Mouse (Mus musculus): ENCODE data around the gene Igsf21. TPM values are rescaled to one million over a fixed set of nuclear protein-coding genes. Genes with fewer than 3 reads are reported as not detected.

The Igsf21 gene
- total and polyA plus RNA-seq, 2 experiments from 2014 or later: 78.5 to 117 TPM

DNA sequence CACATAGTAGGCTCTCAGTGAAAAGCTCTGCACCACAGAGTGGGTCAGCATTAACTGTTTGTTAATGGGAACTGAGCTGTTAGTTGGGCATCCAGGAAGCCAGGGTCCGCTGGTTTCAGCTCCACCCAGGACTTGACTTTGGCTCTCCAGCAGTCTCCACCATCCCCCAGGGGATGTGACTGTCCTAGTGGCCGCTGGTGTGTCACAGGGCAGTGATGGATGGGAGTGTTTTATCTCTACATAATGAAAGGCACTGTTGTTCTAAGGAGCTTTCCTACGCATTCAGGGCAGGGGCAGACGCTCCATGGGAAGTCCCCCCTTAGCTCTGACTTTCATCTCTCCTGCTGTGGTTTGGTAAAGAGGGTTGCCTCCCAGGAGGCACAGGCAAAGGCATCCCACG is 115.4 kb downstream of the Igsf21 start:
- WGBS: 23% methylated on average over 5 of the region's 5 CpGs

DNA sequence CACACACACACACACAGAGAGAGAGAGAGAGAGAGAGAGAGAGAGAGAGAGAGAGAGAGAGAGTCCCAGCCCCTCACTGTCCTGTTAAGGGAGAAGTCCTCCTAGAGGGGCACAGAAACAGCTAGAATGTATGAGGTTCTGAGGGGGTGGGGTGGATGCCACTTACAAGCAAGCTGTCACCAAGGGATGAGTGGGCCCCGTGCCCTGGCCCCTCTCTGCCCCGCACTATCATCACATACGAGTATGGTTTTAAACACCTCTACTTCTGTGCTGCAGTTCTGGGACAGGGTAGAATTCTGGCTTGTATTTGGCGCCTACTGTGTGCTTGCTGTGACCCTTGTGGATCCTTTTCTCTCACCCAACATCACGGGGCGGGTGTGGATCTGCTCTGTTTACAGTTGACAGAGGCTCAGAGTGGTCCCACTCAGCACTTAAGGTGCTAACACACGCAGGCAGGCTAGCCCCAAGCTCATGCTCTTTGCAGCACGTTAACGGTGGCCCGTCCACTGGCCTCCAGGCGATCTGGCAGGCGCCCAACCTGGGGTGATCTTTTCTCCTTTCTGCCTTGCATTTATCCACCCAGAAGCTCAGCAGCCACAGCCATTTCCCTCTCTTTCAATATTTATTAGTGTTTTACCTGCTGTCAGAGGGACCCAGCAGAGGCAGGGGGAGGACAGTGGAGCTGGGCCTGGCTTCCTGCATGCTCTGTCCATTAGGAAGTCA is 116.9 kb downstream of the Igsf21 start:
- WGBS: 57% methylated on average over 12 of the region's 12 CpGs
- Histone ChIP-seq H3K4me1 (ENCODE audit: insufficient read depth) (no peaks in the 10 kb centered on the region), H3K4me2 (ENCODE audit: low read depth) (no peak overlapping the region), H3K27me3 (ENCODE audit: insufficient read depth, low read length) (no peaks in the 10 kb centered on the region), H3K4me3 (ENCODE audit: low read depth, low read length) (no peak overlapping the region), H3K9ac (no peak overlapping the region), H3K9me3 (ENCODE audit: low read length) (no peaks in the 10 kb centered on the region), H3K36me3 (ENCODE audit: insufficient read depth) (no peaks in the 10 kb centered on the region), H3K27ac (ENCODE audit: low read depth, low read length) (peak overlapping the region; percentile 29; the same call in 1 of the 2 replicates)
- no peak for ATAC-seq
- no peak for TF ChIP-seq CTCF (IDR thresholded peaks at IDR 0.05; ENCODE audit: low read depth)
- DNase-seq: no peak

More for the DNA sequence above, 115.4 kb downstream of the Igsf21 start:
- TF ChIP-seq CTCF (IDR thresholded peaks at IDR 0.05; ENCODE audit: low read depth): no peak
- H3K4me3 ChIP-seq (ENCODE audit: low read depth, low read length): no peak overlapping the region
- no peak overlapping the region for H3K9ac ChIP-seq
- H3K27me3 ChIP-seq (ENCODE audit: insufficient read depth, low read length): no peaks in the 10 kb centered on the region
- no peaks in the 10 kb centered on the region for H3K36me3 ChIP-seq (ENCODE audit: insufficient read depth)
- no peak for ATAC-seq
- no peaks in the 10 kb centered on the region for H3K9me3 ChIP-seq (ENCODE audit: low read length)
- H3K4me1 ChIP-seq (ENCODE audit: insufficient read depth): no peaks in the 10 kb centered on the region
- no peak for DNase-seq
- no peak overlapping the region for H3K27ac ChIP-seq (ENCODE audit: low read depth, low read length)
- H3K4me2 ChIP-seq (ENCODE audit: low read depth): no peak overlapping the region

DNA sequence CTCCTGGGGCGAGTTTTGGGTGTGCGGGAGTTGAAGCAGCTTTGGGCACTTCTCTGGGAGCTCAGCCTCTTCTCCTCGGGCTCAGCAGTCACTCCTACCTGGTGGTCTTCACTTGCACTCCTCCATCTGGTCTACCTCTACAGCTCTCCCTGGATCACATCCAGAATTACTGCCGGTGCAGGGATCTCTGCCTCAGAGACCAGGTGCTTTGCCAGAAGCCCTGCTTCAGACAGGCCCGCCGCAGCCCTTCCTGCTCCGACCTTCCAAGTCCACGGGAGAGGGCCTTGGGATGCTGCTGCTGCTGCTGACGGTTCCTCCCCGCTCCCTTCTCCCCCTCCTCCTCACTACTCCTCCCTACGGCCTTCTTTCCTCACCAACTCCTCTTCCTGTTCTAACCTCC is 118.5 kb downstream of the Igsf21 start:
- TF ChIP-seq CTCF (IDR thresholded peaks at IDR 0.05; ENCODE audit: low read depth): no peak
- ATAC-seq (no peak), DNase-seq (no peak)
- Histone ChIP-seq H3K9ac (no peak overlapping the region), H3K9me3 (ENCODE audit: low read length) (no peaks in the 10 kb centered on the region), H3K36me3 (ENCODE audit: insufficient read depth) (no peaks in the 10 kb centered on the region), H3K27ac (ENCODE audit: low read depth, low read length) (no peak overlapping the region), H3K4me1 (ENCODE audit: insufficient read depth) (no peaks in the 10 kb centered on the region), H3K4me2 (ENCODE audit: low read depth) (no peak overlapping the region), H3K4me3 (ENCODE audit: low read depth, low read length) (no peak overlapping the region), H3K27me3 (ENCODE audit: insufficient read depth, low read length) (no peaks in the 10 kb centered on the region)
- 77% methylated on average over 11 of the region's 11 CpGs for WGBS

DNA sequence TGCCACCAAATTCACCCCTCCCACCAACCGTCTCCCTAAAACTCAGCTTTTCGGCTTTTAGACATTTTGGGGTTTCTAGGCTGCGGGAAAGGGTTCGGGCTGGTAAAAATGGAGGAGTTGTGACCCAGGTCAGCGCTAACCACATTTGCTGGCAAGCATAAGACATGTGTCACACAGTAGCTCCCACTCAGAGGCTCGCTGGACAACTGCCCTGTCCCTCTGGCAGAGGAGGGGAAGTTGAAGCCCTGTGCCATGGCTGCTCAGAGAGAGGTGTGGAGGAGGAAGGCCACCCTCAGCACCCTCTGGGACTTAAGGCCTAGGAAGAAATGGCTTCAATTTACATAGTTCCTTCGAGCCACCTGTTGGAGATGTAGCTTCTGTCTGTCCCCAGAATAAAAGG is 120.8 kb downstream of the Igsf21 start:
- no peaks in the 10 kb centered on the region for H3K4me1 ChIP-seq (ENCODE audit: insufficient read depth)
- H3K27me3 ChIP-seq (ENCODE audit: insufficient read depth, low read length): no peaks in the 10 kb centered on the region
- no peaks in the 10 kb centered on the region for H3K36me3 ChIP-seq (ENCODE audit: insufficient read depth)
- no peak overlapping the region for H3K9ac ChIP-seq
- no peak for DNase-seq
- no peak overlapping the region for H3K4me3 ChIP-seq (ENCODE audit: low read depth, low read length)
- no peak overlapping the region for H3K27ac ChIP-seq (ENCODE audit: low read depth, low read length)
- H3K9me3 ChIP-seq (ENCODE audit: low read length): no peaks in the 10 kb centered on the region
- ATAC-seq: no peak
- TF ChIP-seq CTCF (IDR thresholded peaks at IDR 0.05; ENCODE audit: low read depth): no peak
- no peak overlapping the region for H3K4me2 ChIP-seq (ENCODE audit: low read depth)
- WGBS: 86% methylated on average over 7 of the region's 7 CpGs

DNA sequence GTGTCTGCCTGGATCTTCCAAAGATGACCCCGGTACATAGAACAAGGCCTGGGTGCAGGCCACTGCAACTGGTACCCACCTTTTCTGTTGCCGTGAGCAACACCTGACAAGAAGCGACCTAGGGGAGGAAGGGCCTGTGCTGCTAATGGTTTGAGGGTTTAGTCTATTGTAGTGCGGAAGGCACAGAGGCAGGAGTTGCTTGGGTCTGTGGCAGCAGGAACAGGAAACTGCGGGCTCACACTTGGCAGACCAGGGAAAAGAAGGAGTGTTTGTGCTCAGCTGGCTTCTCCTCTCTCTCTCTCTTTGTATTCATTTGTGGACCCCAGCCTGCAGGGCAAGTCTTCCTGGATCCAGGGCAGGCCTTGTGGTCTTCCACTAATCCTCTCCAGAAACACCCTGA is 124.0 kb downstream of the Igsf21 start:
- H3K9ac ChIP-seq: no peak overlapping the region
- no peaks in the 10 kb centered on the region for H3K9me3 ChIP-seq (ENCODE audit: low read length)
- no peak overlapping the region for H3K27ac ChIP-seq (ENCODE audit: low read depth, low read length)
- H3K4me3 ChIP-seq (ENCODE audit: low read depth, low read length): no peak overlapping the region
- ATAC-seq: no peak
- H3K27me3 ChIP-seq (ENCODE audit: insufficient read depth, low read length): no peaks in the 10 kb centered on the region
- H3K36me3 ChIP-seq (ENCODE audit: insufficient read depth): no peaks in the 10 kb centered on the region
- 91% methylated on average over 5 of the region's 5 CpGs for WGBS
- H3K4me2 ChIP-seq (ENCODE audit: low read depth): no peak overlapping the region
- no peak for DNase-seq
- H3K4me1 ChIP-seq (ENCODE audit: insufficient read depth): no peaks in the 10 kb centered on the region
- no peak for TF ChIP-seq CTCF (IDR thresholded peaks at IDR 0.05; ENCODE audit: low read depth)

DNA sequence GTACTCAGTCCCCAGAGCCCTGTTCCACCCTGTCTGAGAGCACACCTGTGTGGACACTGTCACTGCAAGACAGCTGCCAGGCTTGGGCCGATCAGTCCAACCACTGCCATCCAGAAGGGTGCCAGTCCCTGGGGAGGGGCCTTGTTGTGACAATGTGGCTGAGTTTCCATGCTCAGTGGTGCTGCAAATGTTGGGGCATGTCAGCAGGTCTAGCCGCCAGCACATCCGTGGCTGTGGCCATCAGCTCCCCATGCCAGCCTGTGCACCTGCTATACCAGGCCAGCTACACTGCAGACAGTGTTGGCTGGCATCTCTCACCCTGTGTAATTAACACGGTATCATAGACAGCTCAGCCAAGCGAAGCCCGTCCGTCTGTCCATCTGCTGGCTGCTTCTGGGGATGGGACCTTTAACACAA is 129.3 kb downstream of the Igsf21 start:
- Histone ChIP-seq H3K27me3 (ENCODE audit: insufficient read depth, low read length) (no peaks in the 10 kb centered on the region), H3K9me3 (ENCODE audit: low read length) (no peaks in the 10 kb centered on the region), H3K4me1 (ENCODE audit: insufficient read depth) (no peaks in the 10 kb centered on the region), H3K4me3 (ENCODE audit: low read depth, low read length) (no peak overlapping the region), H3K36me3 (ENCODE audit: insufficient read depth) (no peaks in the 10 kb centered on the region), H3K27ac (ENCODE audit: low read depth, low read length) (no peak overlapping the region), H3K4me2 (ENCODE audit: low read depth) (no peak overlapping the region), H3K9ac (no peak overlapping the region)
- 53% methylated on average over 7 of the region's 7 CpGs for WGBS
- TF ChIP-seq CTCF (IDR thresholded peaks at IDR 0.05; ENCODE audit: low read depth): no peak
- ATAC-seq (no peak), DNase-seq (no peak)

DNA sequence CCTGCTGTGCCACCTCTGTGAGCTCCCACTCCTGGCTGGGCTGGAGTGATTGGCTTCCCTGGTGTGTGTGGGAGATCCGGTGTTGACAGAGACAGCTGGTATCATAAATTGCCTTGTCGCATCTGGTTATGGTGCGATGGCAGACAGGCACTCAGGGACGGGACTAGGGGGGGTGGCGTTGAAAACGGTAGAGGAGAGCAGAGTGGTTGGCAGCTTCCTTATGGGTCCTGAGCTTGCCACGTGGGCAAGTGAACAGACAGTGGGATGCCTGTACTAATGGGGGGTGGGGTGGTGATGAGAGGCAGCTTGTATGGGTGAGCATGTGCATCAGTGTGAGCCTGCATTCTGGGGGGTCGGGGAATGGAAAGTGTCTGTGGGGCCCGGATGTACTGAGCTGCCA is 130.8 kb downstream of the Igsf21 start:
- DNase-seq (no peak), ATAC-seq (peak; percentile 76)
- Histone ChIP-seq H3K36me3 (ENCODE audit: insufficient read depth) (no peaks in the 10 kb centered on the region), H3K4me3 (ENCODE audit: low read depth, low read length) (no peak overlapping the region), H3K4me2 (ENCODE audit: low read depth) (no peak overlapping the region), H3K9ac (no peak overlapping the region), H3K27ac (ENCODE audit: low read depth, low read length) (no peak overlapping the region), H3K27me3 (ENCODE audit: insufficient read depth, low read length) (no peaks in the 10 kb centered on the region), H3K9me3 (ENCODE audit: low read length) (no peaks in the 10 kb centered on the region), H3K4me1 (ENCODE audit: insufficient read depth) (no peaks in the 10 kb centered on the region)
- TF ChIP-seq CTCF (IDR thresholded peaks at IDR 0.05; ENCODE audit: low read depth): no peak
- 52% methylated on average over 9 of the region's 9 CpGs for WGBS

All from forebrain, postnatal 0 days (tissue).